Mouse (Mus musculus) layer of hippocampus, adult 2 months (tissue): ENCODE data around the gene Zbtb7a. TPM values are rescaled to one million over a fixed set of nuclear protein-coding genes. Genes with fewer than 3 reads are reported as not detected.
A peak's percentile ranks its signal among the peaks of the same experiment; 100 is the strongest.

ENCODE experiments used
- DNase-seq, 2 experiments: peaks; one replicate each; pipeline ENCODE4 v3.0.0; 2022; ENCODE audit warnings: low spot score in 2 of 2
- H3K27ac ChIP-seq: fragments of 200-600 bp; 2 replicates; pipeline ENCODE4 v1.8.1; 2022
- H3K4me3 ChIP-seq: fragments of 200-600 bp; 2 replicates; pipeline ENCODE4 v1.8.1; 2022; ENCODE audit warnings: mild to moderate bottlenecking
- CTCF ChIP-seq: fragments of 200-600 bp; conservative IDR thresholded peaks from 2 replicates; pipeline ENCODE4 v1.8.1; 2022; ENCODE audit warnings: antibody characterized with exemption, mild to moderate bottlenecking, moderate library complexity
- total RNA-seq, 2 experiments: library from RNA; stranded (reverse); gene quantifications; 2 replicates each; pipeline ENCODE4 v1.2.3; 2021

Gene Zbtb7a
- total RNA-seq, 2 experiments from 2014 or later = 103 to 109 TPM

DNA sequence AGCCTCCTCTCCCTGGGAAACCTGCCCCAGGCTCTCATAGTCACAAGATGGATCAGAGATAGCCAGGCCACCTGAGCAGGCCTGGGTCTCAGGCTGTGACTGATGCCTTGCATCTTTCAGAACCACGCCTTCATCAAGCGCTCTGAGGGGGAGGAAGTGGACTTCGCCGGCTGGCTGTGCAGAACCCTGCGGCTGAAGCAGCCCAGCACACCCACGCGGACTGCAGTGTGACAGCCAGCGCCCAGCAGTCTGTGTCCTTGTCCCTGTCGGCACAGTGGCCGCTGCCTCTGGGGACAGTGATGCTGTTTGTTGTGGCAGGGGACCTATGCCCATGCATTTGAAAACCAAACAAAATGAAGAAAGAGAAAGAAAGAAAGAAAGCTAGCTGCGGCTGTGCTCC, 11.5 kb upstream of the Zbtb7a start:
- H3K4me3 ChIP-seq = no peak overlapping the region
- no peak for DNase-seq
- H3K27ac ChIP-seq = peak overlapping the region; percentile 23; the same call in 1 of the 2 replicates
- TF ChIP-seq CTCF = no peak

- DNase-seq = no peak
- H3K27ac ChIP-seq = 0 out of 2 replicates have a peak overlapping the region, but pooled peaks have one; percentile 1
- H3K4me3 ChIP-seq = no peak overlapping the region; the same call in 1 of the 2 replicates
- no peak for TF ChIP-seq CTCF
Measured at GRCm38 (mm10) chr10:81134181-81134587, 836 bp upstream of the Zbtb7a start.

- H3K27ac ChIP-seq = peak overlapping the region; percentile 99
- peak overlapping the region; percentile 98 for H3K4me3 ChIP-seq
- TF ChIP-seq CTCF = peak; percentile 31; the same call in 1 of the 2 replicates
- DNase-seq = peak; percentile 45 to 64
Measured at GRCm38 (mm10) chr10:81135831-81136705, 1.0 kb downstream of the Zbtb7a start.

- peak in 1 of 2 experiments; percentile 71 for DNase-seq
- TF ChIP-seq CTCF = no peak
- peak overlapping the region; percentile 99 for H3K27ac ChIP-seq
- peak overlapping the region; percentile 98 for H3K4me3 ChIP-seq
Measured at GRCm38 (mm10) chr10:81136706-81137231, 1.7 kb downstream of the Zbtb7a start.

DNA sequence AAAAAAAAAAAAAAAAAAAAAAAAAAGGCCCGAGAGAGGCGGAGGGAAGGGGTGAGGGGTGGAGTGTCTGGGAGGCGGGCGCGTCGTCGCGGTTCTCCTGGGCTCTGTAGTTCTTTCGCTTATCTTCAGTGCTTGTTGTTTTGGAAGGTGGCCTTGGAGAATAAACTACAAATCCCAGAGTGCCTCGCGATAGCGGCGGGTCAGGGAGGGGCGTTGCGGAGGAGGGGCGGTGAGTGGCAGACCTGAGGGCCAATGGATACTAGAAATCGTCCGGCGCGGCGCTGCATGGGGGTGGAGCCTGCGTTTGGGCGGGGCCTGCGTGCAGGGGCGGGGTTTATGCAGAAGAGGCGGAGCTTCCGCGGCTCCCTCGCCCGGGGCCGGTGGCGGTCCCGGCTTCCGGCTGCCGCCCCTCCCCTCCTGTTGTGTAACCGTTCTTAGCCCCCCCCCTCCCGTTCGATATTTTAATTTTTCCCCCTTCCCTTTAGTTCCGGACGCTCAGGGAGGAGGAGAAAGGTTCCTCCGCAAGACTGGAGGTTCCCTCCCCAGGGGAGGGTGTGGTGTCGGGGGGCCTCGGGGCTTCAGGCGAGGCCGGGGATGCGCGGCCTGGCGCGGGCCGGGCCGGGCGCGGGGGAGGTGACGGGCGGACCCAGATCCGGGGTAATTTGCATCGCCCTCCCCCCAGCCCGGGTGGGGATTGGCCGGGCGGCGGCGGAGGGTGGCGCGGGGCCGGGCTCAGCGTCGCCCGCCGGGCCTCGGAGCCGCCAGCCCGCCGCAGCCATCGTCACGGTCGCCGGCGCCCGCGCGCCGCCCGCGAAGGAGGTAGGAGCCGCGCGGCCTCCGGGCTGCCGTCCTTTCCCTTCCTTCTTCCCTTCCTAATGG, 2.5 kb downstream of the Zbtb7a start:
- TF ChIP-seq CTCF = no peak

GRCm38 (mm10) chr10:81138131-81138782, 3.2 kb downstream of the Zbtb7a start:
- peak overlapping the region; percentile 98 for H3K27ac ChIP-seq
- no peak for TF ChIP-seq CTCF

More for the DNA sequence above, 2.5 kb downstream of the Zbtb7a start:
- H3K4me3 ChIP-seq = peak overlapping the region; percentile 98
- H3K27ac ChIP-seq = peak overlapping the region; percentile 99
- DNase-seq = peak; percentile 100

GRCm38 (mm10) chr10:81138821-81139528, 4.0 kb downstream of the Zbtb7a start:
- peak overlapping the region; percentile 98 for H3K27ac ChIP-seq
- no peak for DNase-seq
- H3K4me3 ChIP-seq = peak overlapping the region; percentile 82
- TF ChIP-seq CTCF = no peak

More at GRCm38 (mm10) chr10:81138131-81138782, 3.2 kb downstream of the Zbtb7a start:
- DNase-seq = no peak
- H3K4me3 ChIP-seq = peak overlapping the region; percentile 82

DNA sequence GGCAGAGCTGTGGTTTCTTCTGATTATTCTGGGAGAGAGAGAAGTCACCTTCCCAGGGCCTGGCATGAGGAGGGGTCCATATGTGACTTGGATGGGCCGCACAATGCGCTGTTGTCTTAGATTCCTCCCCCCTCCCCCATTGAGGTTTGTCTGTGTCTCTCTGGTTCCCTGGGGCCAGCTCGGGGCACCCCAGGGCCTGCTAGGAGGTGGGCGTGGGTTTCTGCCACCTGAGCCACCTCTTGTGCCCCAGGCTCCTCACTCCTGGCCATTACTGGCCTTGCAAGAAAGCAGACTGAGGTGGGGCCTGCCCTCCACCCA, 4.5 kb downstream of the Zbtb7a start:
- Histone ChIP-seq H3K27ac (peak overlapping the region; percentile 98; the same call in 1 of the 2 replicates), H3K4me3 (peak overlapping the region; percentile 82)
- TF ChIP-seq CTCF = no peak
- no peak for DNase-seq

- TF ChIP-seq CTCF = no peak
- DNase-seq = no peak
- Histone ChIP-seq H3K4me3 (peak overlapping the region; percentile 82; the same call in 1 of the 2 replicates), H3K27ac (peak overlapping the region; percentile 98)
Measured at GRCm38 (mm10) chr10:81140005-81140404, 5.0 kb downstream of the Zbtb7a start.

GRCm38 (mm10) chr10:81140717-81141454, 5.9 kb downstream of the Zbtb7a start:
- TF ChIP-seq CTCF = no peak
- H3K4me3 ChIP-seq = peak overlapping the region; percentile 82
- DNase-seq = no peak
- peak overlapping the region; percentile 98 for H3K27ac ChIP-seq
